Mouse (Mus musculus) frontal cortex, postnatal 14 days (tissue): ENCODE measurements around the gene Mylk.

Experiments
- DNase-seq, 2 experiments: peaks; one replicate each; pipeline ENCODE4 v3.0.0; 2022; ENCODE audit warnings: low spot score in 2 of 2

The Mylk gene

DNA sequence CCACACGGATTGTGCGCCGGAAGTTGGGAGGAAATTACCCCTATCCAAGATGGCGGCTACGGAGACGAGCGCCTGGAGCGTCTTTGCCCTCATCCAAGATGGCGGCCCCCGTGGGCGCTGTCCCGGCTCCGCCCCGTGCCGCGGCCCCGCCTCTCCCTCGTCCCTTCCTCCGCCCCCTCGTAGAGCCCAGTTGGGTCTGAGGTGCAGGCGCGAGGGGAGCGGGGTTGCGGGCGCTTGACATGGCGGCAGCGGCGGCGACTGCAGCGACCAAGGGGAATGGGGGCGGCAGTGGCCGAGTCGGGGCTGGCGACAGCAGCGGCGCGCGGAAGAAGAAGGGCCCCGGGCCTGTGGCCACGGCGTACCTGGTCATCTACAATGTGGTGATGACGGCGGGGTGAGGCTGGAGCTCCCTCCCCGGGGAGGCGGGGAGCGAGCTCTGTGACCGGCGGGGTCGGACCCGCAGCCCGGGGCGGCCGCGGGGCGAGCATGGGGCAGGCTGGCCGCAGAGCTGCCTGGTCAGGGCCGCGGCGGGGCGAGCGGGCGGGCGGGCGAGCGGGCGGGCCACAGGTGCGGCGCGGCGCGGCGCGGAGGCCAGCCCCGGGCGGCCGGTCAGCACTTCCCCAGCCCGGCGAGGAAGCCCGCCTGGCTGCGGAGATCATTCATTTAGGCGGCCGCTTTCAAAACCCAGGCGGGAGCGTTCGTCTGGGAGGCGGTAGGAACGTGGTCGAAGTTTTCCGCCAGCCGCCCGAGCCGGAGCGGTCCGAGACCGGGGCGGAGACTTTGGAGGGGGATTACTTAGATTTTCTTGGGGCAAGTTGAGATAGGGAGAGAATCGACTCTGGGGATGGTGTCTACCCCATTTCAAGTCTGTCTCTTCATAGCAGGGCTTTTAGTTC is 277.5 kb downstream of the Mylk start, which contains the start of gene Hacd2:
TSS of gene Hacd2 (plus strand) at position 187 of the 896 bp plus-strand sequence.
- DNase-seq, result peak; percentile 89 to 93

DNA sequence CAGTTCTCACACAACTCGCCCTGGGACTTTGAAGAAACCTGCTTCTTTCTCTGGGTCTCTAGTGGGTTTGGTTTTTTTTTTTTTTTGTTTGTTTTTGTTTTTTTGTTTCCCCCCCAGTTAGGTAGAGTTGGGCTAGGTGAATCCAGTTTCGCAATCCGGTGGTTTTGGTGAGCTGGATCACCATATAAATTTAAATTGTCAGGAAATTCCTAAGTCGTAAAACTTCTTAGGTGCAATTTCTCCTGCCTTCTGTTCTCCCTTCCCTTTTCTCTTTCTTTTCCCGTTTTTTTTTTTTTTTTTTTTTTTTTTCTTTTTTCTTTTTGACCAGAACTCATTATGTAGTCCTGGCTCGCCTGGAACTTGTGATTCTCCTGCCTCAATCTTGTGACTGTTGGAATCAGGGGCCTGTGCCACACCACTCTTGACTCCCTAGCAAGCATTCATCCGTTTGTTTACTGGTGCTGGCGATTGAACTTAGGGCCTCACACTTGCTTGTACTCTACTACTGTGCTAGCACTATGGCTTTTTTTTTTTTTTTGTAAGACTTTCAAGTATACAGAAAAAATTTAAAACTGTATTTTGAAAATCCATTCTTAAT is 278.2 kb downstream of the Mylk start:
- DNase-seq, result no peak

DNA sequence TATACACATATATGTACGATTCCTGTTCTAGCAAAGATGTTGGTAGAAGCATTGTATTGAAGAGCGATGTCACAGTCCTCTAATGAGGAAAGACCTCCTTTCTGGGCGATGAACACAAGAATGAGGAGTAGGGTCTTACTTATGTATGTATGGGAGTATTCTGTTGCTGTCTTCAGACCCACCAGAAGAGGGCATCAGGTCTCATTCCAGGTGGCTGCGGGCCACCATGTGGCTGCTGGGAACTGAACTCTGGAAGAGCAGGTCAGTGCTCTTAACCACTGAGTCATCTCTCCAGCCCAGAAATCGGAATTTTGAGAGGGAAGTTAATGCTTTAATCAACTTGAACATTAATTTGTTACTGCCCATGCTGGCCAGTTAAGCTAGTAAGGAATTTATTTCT is 279.3 kb downstream of the Mylk start:
- no peak for DNase-seq

DNA sequence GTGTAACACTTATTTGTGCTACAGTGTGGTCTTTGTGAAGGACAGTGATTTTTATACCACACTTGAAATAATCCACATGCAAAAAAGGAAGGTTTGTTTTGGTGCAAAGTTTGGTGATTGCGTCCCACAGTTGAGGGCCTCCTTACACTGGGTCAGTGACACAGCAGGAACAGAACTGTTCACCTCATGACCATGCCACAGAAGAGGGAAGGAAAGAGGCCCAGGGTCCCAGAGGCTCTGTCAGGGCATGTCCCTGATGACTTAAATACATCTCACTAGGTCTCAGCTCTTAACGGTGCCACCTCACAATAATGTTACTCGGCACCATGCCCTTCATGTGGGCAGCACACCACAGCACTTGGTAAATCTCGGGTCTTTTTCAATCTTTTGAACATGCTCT is 280.3 kb downstream of the Mylk start:
- DNase-seq, result no peak

DNA sequence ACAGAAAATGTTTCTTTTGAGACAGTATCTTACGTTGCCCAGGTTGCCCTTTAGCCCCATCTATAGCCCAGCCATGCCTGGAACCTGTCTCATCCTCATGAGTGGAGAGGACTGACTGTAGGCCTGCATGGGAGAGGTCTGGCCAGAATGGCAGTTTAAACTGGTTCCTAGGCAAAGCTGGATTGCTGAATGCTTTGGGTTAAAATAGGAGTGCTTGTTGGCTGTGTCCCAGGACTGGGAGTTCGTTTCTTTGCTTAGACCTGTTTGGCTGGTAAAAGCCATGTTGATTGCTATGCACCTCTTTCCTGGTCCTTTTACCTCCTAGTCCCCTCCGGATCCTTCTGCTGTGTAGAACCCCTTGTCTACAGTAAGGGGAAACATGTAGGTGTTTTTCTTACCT is 288.2 kb downstream of the Mylk start:
- DNase-seq, result no peak

DNA sequence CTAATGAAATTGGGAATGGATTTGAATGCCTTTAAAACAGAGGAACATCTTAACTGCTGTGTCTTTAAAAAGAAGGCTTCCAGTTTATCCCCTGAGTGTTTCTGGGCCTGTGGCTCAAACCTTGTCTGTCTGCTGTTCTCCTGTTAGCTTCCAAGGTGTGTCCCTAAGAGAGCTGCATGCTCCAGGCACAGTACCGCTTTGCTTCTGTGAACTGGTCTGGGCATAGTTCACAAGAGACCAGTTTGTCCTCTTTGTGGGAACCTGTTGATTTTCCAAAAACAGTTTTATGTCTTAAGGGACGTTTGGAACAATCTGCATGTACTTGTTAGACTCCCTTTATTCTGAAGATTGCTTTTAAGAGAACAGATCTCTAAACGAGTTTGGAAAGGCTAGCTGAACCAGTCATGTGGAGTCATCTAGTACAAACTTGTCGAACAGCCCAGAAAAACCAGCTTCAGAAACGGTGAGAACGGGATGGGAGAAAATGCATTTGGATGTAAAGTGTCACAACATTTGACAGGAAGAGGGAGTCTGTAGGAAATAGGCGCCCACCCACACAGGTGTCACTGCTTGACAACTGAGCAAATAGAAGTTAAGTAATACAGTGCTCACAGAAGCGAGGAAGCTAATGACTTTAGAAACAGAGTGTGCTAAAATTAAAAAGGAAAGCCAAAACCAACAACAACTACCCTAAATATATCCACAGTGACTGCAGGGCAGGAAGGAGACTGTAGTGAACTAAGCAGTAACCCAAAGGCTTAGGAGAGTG is 289.0 kb downstream of the Mylk start:
- no peak for DNase-seq

DNA sequence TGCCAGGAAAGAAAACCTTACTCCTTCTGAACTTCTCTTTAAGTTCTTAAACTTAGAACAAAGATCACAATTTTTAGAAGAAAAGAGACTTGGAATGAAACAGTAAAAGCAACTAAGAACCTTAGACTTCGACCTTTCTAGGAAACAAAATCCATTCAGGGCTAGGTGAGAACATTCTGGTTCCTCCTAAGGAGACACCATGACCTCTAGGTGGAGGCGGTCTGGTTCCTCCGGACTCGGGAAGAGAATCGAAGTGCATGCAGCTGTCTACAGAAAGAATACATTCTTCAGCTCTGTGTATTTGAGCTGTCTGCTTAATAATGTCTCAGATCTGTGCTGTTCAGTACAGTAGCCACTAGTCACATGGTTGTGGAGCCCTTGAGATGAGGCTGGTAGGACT is 290.0 kb downstream of the Mylk start:
- DNase-seq, result no peak

DNA sequence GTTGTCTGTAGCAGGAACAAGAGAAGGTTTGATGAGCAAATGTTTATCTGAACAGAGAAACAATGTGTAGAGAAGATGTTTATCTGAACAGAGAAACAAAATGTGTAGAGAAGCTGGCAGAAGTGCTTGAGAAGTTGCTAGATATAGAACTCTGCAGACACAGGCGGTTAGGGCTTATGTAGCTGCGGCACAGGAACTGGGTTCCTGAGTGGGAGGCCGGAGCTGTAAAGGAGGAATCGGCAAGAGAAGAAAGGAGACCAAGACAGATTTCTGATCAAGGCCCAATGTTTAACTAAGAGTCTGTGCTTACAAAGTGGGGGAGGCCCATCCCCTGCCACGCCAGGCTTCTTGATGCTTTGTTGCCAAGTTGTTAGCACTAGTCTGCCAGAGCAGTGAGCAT is 291.7 kb downstream of the Mylk start:
- no peak for DNase-seq

DNA sequence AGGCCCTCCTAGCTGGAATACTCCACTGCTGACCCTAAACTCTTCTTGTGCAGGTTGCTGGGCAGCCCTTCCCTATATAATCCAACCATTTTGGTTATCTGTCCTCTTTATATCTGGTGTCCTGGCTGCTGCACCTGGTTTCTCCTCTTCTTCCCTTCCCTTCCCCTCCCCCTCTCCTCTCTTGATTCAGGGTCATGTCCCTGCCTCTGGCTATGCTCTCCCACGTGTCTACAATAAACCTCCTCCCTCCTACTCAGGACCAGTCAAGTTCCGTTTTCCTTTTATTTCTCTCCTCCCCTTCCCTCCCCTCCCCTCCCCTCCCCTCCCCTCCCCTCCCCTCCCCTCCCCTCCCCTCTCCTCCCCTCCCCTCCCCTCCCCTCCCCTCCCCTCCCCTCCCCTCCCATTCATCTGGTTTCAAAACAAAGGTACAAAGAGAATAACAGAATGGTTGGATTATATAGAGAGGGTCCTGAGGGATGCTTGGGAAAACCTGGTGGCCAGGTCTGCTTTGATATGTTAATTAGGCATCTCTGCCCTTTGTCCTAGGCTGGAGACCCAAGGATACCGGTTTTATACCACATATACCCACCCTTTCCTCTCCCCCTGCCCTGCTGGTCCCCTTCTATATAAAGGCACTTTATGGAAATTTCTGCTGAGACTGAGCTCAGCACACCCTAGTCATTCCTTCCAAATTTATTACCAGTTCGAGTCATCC is 293.5 kb downstream of the Mylk start:
- no peak for DNase-seq

DNA sequence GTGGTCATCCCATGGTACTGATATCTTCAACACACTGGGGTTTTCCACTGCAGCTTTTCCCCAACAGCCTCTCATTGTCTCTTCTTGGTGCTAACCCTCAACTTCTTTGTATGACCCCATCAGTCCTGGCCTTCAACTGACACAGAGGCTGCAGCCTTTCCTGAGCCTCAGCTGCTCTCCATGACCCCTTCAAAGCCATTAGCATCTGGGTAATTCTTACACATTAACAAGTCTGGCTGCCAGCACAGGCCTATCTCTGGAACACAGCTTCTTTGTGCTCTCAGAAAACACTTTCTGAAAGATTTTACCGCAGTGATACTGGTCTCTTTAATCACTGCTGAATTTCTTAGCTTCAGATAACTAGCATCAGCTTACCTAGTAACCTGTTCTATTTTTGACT is 295.1 kb downstream of the Mylk start:
- DNase-seq, result no peak

DNA sequence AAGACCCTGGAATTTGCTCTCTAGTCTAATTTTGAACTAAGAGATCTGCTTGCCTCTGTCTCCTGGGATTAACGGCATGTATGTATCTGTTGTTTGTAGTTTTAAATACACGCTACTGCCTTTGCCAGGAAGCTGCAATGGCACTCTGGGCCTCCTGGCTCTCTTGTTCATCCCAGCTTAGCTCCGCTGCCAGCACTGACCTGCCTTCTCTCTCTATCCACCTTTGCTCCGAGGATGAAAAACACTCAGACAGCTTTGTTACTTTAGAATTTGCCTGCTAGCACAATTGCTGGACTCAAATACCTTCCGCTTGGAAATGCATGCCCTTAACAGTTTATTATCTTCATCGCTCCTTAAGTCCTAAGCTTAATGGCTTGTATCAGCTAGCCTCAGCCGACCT is 296.0 kb downstream of the Mylk start:
- DNase-seq, result no peak

DNA sequence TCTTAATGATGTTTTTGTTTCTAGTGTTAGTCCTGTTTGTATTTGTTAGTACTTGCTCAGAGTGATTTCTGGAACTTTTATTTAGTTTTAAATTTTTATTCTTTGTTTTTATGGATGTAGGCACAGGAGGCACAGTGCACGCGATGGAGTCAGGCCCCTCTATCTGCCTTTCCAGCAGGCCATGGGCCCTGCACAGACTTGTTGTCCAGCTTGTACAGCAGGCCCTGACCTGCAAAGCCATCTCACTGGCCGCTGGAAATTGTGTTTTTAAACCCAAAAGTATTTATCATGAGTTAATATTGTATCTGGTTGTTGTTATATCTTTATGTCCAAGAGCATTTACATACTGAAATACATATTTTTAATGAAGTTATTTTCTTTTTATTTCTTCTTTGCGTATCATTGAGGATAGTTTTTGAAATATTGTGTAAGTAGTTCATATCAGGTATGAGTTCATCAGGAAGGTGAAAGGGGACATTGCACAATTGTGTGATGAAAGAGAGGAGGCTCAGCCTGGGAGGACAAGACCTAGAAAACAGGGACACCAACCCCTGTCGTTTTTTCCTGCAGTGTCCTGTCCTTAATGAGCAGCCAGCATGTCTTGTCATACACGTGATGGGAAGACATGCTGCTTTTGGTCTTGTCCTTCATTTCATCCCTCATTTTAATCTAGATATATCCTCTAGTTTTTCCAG is 301.2 kb downstream of the Mylk start:
- DNase-seq, result no peak

DNA sequence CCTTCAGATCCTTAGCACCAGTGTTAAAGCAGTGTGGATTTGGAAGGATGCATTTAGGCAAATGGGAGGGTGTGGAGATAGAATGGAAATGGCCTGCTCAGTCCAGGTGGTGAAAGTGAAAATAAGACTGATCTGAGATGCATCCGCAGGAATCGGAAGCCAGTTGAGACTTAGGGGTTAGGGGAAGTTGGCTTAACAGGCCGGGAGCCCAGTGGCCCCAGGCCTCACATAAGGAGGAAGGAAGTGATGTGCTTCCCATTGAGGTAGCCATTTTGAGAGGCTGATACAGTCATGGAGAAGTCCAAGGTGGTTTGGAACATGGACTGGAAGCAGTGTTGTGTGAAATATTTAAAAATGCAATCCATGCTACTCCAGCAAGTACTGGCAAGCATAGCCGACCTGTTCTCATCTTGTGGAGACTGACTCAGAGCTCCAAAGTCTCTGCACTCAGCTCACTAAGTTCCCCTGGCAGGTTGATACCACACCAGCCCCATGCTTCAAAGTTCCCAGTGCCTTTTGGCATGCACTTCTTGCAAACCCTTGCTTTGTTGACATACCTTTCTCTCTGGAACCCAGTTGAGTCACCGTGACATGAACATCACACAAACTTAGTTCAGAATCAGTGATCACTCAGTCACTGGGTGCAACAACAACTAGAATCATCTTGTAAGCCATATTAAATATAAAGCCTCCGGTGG is 302.4 kb downstream of the Mylk start:
- DNase-seq, result no peak

DNA sequence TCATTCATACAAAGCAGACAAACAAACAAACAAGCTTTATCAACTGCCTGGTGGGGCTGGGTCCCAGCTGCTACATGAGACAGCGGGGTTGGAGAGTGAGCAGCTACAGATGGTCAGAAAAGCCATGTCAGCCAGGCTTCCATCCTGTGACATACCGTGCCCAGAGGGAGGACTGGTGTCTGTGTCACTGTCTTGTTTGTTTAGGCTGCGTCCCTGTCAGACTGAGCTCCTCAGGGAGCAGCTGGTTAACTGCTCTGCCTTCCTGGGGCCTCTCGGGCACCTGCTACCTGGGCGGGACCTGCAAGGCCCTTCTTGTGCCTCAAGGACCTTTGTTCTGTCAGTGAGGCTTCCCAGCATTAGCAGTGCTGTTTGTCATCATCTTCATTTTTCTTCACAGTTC is 306.1 kb downstream of the Mylk start:
- no peak for DNase-seq
